Mouse (Mus musculus) ovary, adult 18-20 months (tissue): ENCODE measurements at regions not wholly inside any gene's neighbourhood (a gene's known extent, or its start where the extent isn't known, plus 50 kb on each side); places are given as distances from the start of the nearest gene placed in this dataset.

Source experiments
- DNase-seq: peaks from one replicate; pipeline ENCODE4 v3.0.0; 2022; ENCODE audit warnings: low spot score, mixed read lengths

GRCm38 (mm10) chr5:35162607-35163006 is 57.0 kb upstream of the Lrpap1 start:
- no peak for DNase-seq

DNA sequence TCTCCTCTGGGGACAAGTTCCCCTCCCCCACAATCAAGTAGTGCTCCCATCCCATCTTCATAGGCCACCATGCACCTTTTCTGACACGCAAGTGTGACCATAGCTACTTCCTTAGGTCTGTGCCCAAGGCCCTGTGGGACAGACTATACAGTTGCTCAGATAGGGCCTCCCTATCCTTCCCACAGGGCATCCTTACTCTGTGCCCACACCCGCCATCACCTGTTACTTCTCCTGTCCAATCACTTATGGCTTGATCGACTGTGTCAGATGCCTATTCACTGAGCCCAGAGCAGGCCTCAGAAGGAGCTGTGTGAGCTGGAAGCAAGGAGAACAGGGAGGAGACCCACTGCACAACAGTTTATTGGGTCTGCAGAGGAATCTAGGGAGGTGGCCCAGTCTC is 56.6 kb upstream of the Lrpap1 start:
- DNase-seq: no peak

DNA sequence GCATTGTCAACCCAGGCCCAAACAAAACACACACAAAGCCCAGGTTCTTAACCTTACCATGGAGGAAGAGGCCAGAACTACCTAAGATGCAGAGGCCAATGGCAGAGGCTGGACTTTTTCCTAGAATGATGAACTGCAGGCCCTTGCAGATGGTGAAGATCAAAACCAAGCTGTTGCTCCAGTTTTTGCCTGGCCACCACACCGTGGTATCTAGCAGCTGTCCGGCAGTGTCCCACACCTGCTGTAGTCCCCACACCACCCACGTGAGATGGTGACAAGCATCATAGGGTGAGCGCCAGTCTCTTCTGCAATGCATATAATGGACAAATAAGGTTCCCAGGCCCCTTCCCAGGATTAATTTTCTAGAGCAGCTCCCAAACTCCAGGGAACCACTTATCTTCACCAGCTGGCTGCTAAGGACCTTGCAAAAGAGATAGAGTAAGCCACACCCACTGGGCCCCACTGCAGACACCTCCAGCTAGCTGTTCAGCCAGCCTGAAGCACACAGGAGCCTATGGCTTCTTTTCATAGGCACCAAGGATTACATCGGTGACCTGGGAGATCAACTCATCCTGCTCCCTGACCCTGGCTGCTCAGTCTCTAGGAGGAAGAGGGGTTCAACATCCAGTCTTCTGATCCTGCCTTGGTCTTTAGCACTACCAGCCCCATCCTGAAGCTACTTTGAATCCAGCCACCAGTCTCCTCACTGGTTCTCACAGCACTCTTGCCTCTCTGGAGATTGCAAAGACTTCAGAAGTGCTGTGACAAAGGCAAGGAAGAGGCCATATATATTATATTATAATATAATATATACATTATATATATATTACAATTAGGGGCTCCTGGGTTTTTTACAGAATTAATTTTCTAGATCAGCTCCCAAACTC is 55.6 kb upstream of the Lrpap1 start:
- peak; percentile 35 for DNase-seq

- no peak for DNase-seq
These were observed 54.3 kb upstream of the Lrpap1 start for GRCm38 (mm10) chr5:35159854-35160253.

- no peak for DNase-seq
These were observed 53.7 kb upstream of the Lrpap1 start for GRCm38 (mm10) chr5:35159178-35159661.

DNA sequence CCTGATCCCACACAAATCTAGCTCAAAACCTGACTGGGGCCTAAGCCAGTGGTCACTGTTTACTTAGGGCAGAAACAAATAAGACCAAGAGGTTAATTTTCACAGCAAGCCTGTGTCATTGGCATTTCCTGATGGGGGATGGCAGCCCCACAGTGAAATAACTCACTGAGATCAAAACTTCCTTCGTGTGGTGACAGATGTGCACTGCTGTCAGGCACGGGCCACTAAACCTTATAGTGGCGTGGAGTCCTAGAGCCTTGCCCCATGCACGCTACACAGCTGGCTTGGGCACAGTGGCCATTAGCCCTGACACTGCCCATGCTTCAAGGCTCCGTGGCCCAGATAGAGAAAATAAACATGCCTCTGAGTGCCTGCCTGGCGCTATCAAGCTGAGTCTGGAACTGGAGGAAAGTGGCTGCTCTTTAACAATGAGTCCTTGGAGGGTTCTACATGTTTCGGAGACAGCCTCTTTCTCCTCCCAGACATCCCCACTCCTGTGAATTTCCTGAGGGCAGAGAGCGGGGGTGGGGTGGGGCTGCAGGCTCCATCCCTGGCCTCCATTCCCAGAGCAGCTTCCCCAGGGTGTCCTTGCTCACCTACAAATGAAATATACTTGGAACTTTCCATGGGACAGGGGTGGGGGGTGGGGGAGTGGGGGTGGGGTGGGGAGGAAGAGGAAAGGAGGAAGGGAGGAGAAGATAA is 52.9 kb upstream of the Lrpap1 start:
- peak; percentile 72 for DNase-seq

DNA sequence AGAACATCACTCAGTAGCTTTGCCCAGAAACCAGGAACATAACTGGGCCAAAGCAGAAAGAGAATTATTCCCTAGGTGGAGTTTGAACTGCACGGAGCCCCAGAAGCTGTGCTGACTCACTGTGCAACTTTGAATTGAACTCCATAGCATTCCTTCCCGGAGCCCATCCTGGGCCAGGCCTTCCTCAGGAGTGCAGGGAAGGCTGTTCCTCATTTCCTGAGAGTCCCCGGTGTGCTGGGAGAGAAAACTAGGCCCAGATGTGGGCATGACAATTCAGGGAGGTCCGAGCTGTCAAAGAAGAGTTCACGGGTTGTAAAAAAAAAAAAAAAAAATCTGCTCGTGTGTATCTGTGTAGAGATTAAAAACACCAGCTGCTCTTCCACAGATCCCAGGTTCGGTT is 50.8 kb upstream of the Lrpap1 start:
- DNase-seq: no peak

GRCm38 (mm10) chr5:35155717-35156116 is 50.2 kb upstream of the Lrpap1 start:
- no peak for DNase-seq
